Mouse (Mus musculus): ENCODE measurements around the gene Sync. TPM values are rescaled to one million over a fixed set of nuclear protein-coding genes. Genes with fewer than 3 reads are reported as not detected.
A peak's percentile ranks its signal among the peaks of the same experiment; 100 is the strongest.

The Sync gene
- polyA plus RNA-seq, 1 experiment from 2014 or later = 0.35 TPM

DNA sequence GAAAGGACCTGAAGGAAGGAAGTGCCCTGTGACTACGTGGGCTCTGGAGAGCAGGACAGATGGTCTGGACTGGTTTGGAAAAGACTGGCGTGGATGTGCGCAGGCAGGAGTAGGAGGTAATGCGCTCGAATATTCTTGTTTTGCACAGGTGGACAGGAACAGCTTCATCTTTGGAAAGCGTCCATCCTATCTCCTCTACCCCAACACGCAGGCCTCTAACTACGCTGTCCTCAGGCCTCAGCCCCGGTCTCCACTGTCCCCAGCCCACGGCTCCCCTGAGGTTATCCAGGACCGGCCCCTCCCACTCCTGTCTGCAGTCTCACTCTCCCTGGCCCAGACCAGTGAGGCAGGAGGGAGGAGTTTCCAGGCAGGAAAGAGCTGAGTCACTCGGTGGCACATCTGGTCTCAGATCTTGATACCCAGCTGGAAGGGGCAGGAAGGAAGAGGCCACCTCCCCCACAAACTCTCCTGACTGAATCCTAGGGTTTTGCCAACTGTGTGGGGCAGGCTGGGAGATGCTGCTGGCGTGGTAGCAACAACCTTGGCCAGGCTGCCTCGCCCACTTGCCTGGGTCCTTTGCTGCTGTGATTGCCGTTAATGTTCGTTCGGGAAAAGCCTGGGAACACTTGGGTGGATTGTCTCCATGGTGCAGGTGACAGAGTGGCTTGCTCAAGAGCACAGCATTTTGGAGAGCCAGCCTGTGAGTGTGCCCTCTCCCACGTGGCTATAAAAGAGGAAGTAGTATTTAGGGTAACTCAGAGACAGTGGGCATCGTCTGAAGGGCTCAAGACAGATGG is 24.0 kb upstream of the Sync start:
- Histone ChIP-seq H3K4me2 (peak overlapping the region; percentile 63), H3K36me3 (replicated peaks) (no peaks in the 10 kb centered on the region), H3K27ac (replicated peaks) (peak overlapping the region; percentile 39; the same call in 1 of the 2 replicates), H3K9me3 (replicated peaks) (no peaks in the 10 kb centered on the region), H3K4me1 (replicated peaks) (peaks cover 31% of the 10 kb centered on the region), H3K4me3 (replicated peaks) (peak overlapping the region; percentile 15; the same call in 1 of the 2 replicates), H3K9ac (peak overlapping the region; percentile 10; the same call in 1 of the 2 replicates), H3K27me3 (0 out of 2 replicates have a peak, but pooled peaks cover 6% of the 10 kb centered on the region)
- 17% methylated on average over 19 of the region's 19 CpGs for WGBS (ENCODE audit: insufficient replicate concordance)
- ATAC-seq (ENCODE audit: insufficient read depth) = peak; percentile 91

DNA sequence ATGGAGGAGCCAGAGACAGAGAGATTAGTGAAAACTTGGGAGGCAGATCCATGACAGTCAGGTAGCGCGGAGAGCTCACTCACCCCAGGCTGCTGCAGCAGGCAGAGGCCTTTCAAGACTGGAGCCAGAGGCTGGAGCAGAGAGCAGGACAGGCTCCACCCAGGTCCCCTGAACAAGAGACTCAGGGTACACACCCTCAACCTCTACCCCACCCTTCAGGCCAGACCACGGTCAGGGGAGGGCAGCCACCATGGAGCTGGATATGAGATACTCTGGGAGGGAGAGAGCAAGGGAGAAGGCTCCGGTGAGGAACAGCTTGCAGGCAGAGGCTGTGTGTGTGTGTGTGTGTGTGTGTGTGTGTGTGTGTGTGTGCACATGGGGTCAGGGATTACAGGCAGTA is 21.2 kb upstream of the Sync start:
- H3K4me3 ChIP-seq (replicated peaks) = no peak overlapping the region
- H3K27me3 ChIP-seq = no peaks in the 10 kb centered on the region
- H3K27ac ChIP-seq (replicated peaks) = no peak overlapping the region
- peaks cover 31% of the 10 kb centered on the region for H3K4me1 ChIP-seq (replicated peaks)
- H3K36me3 ChIP-seq (replicated peaks) = no peaks in the 10 kb centered on the region
- no peak for ATAC-seq (ENCODE audit: insufficient read depth)
- WGBS (ENCODE audit: insufficient replicate concordance) = 73% methylated on average over 4 of the region's 4 CpGs
- H3K9ac ChIP-seq = no peak overlapping the region
- no peak overlapping the region for H3K4me2 ChIP-seq
- no peaks in the 10 kb centered on the region for H3K9me3 ChIP-seq (replicated peaks)

DNA sequence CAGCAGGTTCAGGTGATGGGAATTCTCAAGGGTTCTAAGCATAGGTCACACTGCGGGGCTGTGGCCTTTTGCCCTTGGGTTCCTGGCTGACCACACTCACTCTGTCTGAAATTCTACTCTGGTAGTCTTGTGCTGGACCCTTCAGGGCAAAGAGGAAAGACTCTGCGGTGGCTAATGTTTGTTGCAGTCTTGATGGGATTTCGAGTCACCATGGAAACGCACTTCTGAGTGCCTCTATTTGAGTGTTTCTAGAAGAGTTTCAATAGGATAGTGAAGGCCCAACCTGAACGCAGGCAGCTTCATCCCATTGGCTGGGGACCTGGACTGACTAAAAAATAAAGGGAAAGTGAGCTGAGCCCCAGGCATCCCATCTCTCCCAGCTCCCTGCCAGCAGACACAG is 20.6 kb upstream of the Sync start:
- no peak for ATAC-seq (ENCODE audit: insufficient read depth)
- no peak overlapping the region for H3K9ac ChIP-seq
- H3K27ac ChIP-seq (replicated peaks) = no peak overlapping the region
- H3K27me3 ChIP-seq = no peaks in the 10 kb centered on the region
- no peaks in the 10 kb centered on the region for H3K9me3 ChIP-seq (replicated peaks)
- 79% methylated on average over 5 of the region's 5 CpGs for WGBS (ENCODE audit: insufficient replicate concordance)
- no peak overlapping the region for H3K4me2 ChIP-seq
- no peak overlapping the region for H3K4me3 ChIP-seq (replicated peaks)
- H3K36me3 ChIP-seq (replicated peaks) = no peaks in the 10 kb centered on the region
- H3K4me1 ChIP-seq (replicated peaks) = peaks cover 31% of the 10 kb centered on the region

DNA sequence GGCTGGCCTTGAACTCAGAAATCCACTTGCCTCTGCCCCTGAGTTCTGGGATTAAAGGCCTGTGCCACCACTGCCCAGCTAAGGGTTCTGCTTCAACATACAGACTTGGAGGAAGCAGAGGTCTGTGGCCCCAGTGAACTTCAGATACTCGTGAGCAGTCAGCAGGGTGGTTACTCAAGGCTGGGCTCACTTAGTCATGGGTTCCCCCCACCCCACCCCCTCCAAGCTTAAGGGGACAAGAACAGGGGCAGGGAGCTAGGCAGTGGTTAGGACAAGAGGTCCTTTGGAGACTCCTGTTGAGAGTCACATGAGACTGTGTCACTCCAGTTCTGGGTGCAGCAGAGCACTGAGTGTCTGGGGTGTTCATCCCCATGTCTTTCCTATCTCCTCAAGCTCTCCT is 18.7 kb upstream of the Sync start:
- Histone ChIP-seq H3K4me3 (replicated peaks) (no peak overlapping the region), H3K9ac (no peak overlapping the region), H3K9me3 (replicated peaks) (no peaks in the 10 kb centered on the region), H3K27ac (replicated peaks) (no peak overlapping the region), H3K4me1 (replicated peaks) (peaks cover 29% of the 10 kb centered on the region), H3K4me2 (no peak overlapping the region), H3K27me3 (no peaks in the 10 kb centered on the region), H3K36me3 (replicated peaks) (no peaks in the 10 kb centered on the region)
- 21% methylated on average over 1 of the region's 1 CpGs for WGBS (ENCODE audit: insufficient replicate concordance)
- no peak for ATAC-seq (ENCODE audit: insufficient read depth)

DNA sequence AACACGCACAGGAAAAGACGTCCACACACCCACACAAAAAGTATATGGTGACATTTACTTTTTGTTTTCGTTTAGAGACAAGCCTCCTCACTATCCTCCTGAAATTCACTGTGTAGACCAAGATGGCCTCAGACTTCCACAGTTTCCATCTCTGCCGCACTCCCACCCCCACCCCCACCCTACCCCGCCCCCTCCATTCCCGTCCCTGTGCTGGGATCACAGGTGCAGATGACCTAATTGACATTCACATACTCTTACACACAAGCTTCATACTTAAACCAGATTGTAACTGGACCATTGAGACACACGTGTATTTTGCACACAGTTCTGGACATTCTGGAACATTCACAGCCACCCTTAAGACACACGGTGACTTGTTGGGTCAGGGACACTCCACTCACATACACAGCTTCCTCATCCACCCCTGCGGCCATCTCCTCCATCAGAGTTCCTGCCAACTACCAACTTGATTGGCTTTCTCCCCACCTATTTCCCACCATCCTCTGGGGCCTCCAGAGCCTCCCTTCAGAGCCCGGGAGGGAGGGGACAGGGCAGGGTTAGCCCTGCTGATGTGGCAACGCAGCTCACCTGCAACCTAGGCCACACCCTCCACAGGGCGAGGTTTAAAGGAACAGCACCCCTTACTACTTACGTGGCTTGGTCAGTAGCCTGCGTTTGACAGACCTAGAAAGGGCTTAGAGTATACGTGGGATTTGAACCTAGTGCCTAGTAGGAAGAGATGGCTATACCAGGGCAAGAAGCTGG is 15.2 kb upstream of the Sync start:
- Histone ChIP-seq H3K27me3 (no peaks in the 10 kb centered on the region), H3K9me3 (replicated peaks) (no peaks in the 10 kb centered on the region), H3K4me2 (peak overlapping the region; percentile 13; the same call in 1 of the 2 replicates), H3K27ac (replicated peaks) (no peak overlapping the region), H3K36me3 (replicated peaks) (no peaks in the 10 kb centered on the region), H3K4me1 (replicated peaks) (peaks cover 21% of the 10 kb centered on the region), H3K4me3 (replicated peaks) (no peak overlapping the region), H3K9ac (no peak overlapping the region)
- WGBS (ENCODE audit: insufficient replicate concordance) = 34% methylated on average over 15 of the region's 15 CpGs
- ATAC-seq (ENCODE audit: insufficient read depth) = peak; percentile 75

DNA sequence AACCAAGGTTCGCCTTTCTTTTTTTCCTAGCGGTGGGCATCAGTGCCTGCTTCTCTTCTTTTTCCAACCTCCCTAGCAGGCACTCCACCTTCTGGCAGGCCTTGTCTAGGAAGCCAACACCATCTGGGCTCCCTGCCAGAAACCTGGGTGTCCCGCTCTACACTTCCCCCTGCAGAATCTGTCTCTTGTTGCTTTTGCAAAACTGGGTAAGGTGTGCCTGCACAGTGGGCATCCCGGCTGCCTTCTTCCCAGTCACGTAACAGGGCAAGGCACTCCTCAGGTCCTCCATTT is 14.7 kb upstream of the Sync start:
- peaks cover 18% of the 10 kb centered on the region for H3K4me1 ChIP-seq (replicated peaks)
- no peak overlapping the region for H3K4me3 ChIP-seq (replicated peaks)
- 52% methylated on average over 5 of the region's 5 CpGs for WGBS (ENCODE audit: insufficient replicate concordance)
- H3K27me3 ChIP-seq = no peaks in the 10 kb centered on the region
- ATAC-seq (ENCODE audit: insufficient read depth) = no peak
- H3K9ac ChIP-seq = no peak overlapping the region
- H3K36me3 ChIP-seq (replicated peaks) = no peaks in the 10 kb centered on the region
- peak overlapping the region; percentile 13; the same call in 1 of the 2 replicates for H3K4me2 ChIP-seq
- no peaks in the 10 kb centered on the region for H3K9me3 ChIP-seq (replicated peaks)
- no peak overlapping the region for H3K27ac ChIP-seq (replicated peaks)

DNA sequence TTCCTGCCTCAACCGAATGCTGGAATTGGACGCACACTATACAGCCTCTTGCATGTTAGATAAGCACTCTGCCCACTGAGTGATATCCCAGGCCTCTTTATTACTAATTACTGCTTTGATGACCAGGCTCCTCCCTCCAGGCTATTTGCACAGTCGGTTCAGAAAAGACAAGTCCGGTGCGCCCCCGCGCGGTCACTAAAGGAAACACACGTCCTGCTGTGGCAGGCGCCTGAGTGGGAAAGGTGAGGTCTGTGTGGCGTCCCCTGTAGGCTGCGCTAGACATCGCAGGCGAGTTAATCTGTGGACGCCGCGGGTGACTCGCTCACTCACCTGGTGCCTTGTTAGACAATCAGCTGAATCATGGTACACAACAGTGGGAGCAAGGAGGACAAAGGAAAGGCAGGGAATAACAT is 11.0 kb upstream of the Sync start:
- H3K4me2 ChIP-seq = no peak overlapping the region; the same call in 1 of the 2 replicates

DNA sequence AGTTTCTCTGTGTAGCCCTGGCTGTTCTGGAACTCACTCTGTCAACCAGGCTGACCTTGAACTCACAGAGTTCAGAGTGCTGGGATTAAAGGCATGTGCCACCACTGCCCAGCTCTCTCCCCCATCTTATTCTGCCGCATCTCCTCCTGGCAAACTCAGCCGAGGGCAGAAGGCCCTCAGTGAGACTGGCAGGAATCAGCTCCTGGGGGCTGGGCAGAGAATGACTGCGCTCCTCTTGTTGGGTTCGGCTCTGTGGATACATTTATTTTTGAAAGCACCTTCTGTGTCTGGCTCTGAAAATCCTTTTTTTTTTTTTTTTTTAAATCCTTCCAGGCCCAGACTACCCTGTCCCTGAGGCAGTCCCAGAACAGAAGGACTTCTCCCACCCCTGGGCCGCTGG is 4.6 kb upstream of the Sync start:
- Histone ChIP-seq H3K9me3 (replicated peaks) (no peaks in the 10 kb centered on the region), H3K4me3 (replicated peaks) (no peak overlapping the region), H3K9ac (no peak overlapping the region), H3K27me3 (peaks cover 39% of the 10 kb centered on the region), H3K4me1 (replicated peaks) (peaks cover 9% of the 10 kb centered on the region), H3K36me3 (replicated peaks) (no peaks in the 10 kb centered on the region), H3K27ac (replicated peaks) (no peak overlapping the region), H3K4me2 (no peak overlapping the region)
- ATAC-seq (ENCODE audit: insufficient read depth) = no peak
- WGBS (ENCODE audit: insufficient replicate concordance) = 77% methylated on average over 5 of the region's 5 CpGs

More for the DNA sequence above, 11.0 kb upstream of the Sync start:
- Histone ChIP-seq H3K9me3 (replicated peaks) (no peaks in the 10 kb centered on the region), H3K27me3 (no peaks in the 10 kb centered on the region), H3K9ac (no peak overlapping the region), H3K36me3 (replicated peaks) (no peaks in the 10 kb centered on the region), H3K4me3 (replicated peaks) (no peak overlapping the region), H3K4me1 (replicated peaks) (peaks cover 15% of the 10 kb centered on the region), H3K27ac (replicated peaks) (no peak overlapping the region)
- ATAC-seq (ENCODE audit: insufficient read depth) = peak; percentile 72
- WGBS (ENCODE audit: insufficient replicate concordance) = under 1% methylated on average over 18 of the region's 18 CpGs

DNA sequence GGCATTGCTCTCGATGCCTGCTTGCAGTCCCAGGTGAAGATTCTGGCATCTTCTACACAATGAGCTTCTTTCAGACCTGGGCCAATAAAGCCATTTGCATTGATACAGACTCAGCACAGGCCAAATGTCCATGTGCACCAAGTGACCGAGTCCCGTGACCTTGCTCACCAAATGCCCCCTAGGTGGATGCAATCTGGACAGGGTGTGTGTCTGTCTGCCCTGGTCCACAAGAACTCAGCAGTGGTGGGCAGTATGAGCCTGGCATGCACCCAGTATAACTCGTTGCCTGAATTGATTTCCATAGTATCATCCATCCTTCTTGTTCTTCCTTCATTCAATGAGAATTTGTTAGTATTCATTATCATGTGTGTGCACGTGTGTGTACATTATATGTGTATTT is 4.2 kb upstream of the Sync start:
- H3K27ac ChIP-seq (replicated peaks) = no peak overlapping the region
- no peak for ATAC-seq (ENCODE audit: insufficient read depth)
- WGBS (ENCODE audit: insufficient replicate concordance) = 66% methylated on average over 5 of the region's 5 CpGs
- no peaks in the 10 kb centered on the region for H3K36me3 ChIP-seq (replicated peaks)
- peaks cover 44% of the 10 kb centered on the region for H3K27me3 ChIP-seq
- no peak overlapping the region for H3K4me3 ChIP-seq (replicated peaks)
- peaks cover 10% of the 10 kb centered on the region for H3K4me1 ChIP-seq (replicated peaks)
- no peak overlapping the region for H3K9ac ChIP-seq
- no peak overlapping the region for H3K4me2 ChIP-seq
- no peaks in the 10 kb centered on the region for H3K9me3 ChIP-seq (replicated peaks)

DNA sequence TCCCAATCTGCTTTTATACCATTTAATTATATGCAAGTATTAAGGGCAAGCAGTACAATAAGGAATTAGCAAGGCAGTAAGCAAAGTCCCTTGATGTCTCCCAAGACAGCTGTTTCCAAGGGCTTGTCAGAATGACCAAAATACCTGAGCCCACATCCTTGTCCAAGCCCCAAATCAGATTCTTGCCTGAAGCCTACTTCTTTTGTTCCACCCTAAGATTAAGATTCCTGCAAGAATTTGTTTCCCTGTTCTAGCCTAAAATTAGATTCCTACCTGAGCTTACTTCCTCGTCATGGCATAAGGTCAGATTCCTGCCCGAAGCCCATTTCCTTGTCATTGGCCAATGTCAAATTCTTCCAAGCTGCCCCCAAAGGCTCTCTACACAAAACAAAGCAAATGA is 2.7 kb upstream of the Sync start:
- H3K4me2 ChIP-seq = no peak overlapping the region
- no peak overlapping the region for H3K27ac ChIP-seq (replicated peaks)
- no peaks in the 10 kb centered on the region for H3K36me3 ChIP-seq (replicated peaks)
- H3K9ac ChIP-seq = no peak overlapping the region
- no peaks in the 10 kb centered on the region for H3K9me3 ChIP-seq (replicated peaks)
- no peak overlapping the region for H3K4me3 ChIP-seq (replicated peaks)
- no peak for ATAC-seq (ENCODE audit: insufficient read depth)
- 64% methylated on average over 2 of the region's 2 CpGs for WGBS (ENCODE audit: insufficient replicate concordance)
- H3K27me3 ChIP-seq = peaks cover 56% of the 10 kb centered on the region
- H3K4me1 ChIP-seq (replicated peaks) = peaks cover 10% of the 10 kb centered on the region

DNA sequence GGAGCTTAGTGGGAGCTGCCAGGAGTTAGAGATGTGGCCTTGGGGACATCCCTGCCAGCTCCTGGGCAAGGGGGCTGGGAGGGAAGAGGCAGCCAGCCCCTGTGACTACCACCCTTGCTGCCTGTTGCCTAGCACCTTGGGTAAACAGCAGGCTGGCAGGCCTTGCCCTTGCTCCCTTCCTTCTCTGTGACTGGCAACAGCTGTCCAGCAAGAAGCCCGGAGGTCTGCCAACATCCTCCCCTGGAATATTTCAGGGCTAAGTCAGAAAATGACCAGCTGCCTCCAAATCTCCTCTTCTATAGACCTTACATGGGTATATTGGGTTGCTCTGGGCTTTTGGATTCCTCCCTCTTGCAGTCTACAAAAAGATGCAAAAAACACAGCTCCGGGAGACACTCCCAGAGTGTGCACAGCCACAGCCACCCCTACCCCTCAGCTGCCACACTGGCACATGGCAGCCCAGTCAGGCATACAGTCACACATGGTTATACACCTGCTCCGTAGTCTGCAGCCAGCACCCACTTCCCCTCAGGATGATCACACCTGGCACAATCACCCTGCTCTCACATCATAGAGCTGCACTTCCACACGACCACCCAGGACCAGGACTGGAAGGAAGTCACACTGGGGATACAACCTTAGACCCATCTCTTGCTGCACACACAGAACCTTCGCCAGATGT is 1.3 kb upstream of the Sync start:
- 43% methylated on average over 5 of the region's 5 CpGs for WGBS (ENCODE audit: insufficient replicate concordance)
- H3K36me3 ChIP-seq (replicated peaks) = no peaks in the 10 kb centered on the region
- H3K9me3 ChIP-seq (replicated peaks) = no peaks in the 10 kb centered on the region
- peaks cover 58% of the 10 kb centered on the region for H3K27me3 ChIP-seq
- H3K4me1 ChIP-seq (replicated peaks) = peaks cover 10% of the 10 kb centered on the region
- H3K4me2 ChIP-seq = no peak overlapping the region
- ATAC-seq (ENCODE audit: insufficient read depth) = no peak
- H3K4me3 ChIP-seq (replicated peaks) = no peak overlapping the region
- no peak overlapping the region for H3K9ac ChIP-seq
- H3K27ac ChIP-seq (replicated peaks) = no peak overlapping the region

Measured in liver, embryonic 15.5 days (tissue).